In genomic region chr14:60885361-60885950, GRCm38 (mm10) we compare ENCODE assay signal across 25 mouse cellular contexts.
A peak's percentile ranks its signal among the peaks of the same experiment; 100 is the strongest.
DNase-seq lines count a peak whose midpoint lies in the region; ATAC-seq and TF ChIP-seq lines count a peak whose summit lies in the region.
"Had no signal": no experiment of that assay in that cellular context is flagged by ENCODE, and none has a peak within 500 bp of the region (broad histone marks: within the 10 kb centered on the region; RNA-seq: fewer than 3 reads in every experiment).

No protein-coding gene starts in this region.

- H3K4me3 ChIP-seq in neural tube, embryonic 15.5 days (replicated peaks) = no peak overlapping the region
- no peak overlapping the region for H3K4me3 ChIP-seq in lung, postnatal 0 days (ENCODE audit: low read depth, low read length)
- H3K4me3 ChIP-seq: forebrain, embryonic 13.5 days; hindbrain, embryonic 15.5 days; intestine, embryonic 15.5 days; liver, embryonic 13.5 days; megakaryocyte, embryonic 14.5 days; myocyte had no signal

- H3K9me3 ChIP-seq in neural tube, embryonic 15.5 days (replicated peaks) = no peaks in the 10 kb centered on the region
- no peaks in the 10 kb centered on the region for H3K9me3 ChIP-seq in lung, postnatal 0 days (ENCODE audit: low read length)
- H3K9me3 ChIP-seq: hindbrain, embryonic 15.5 days; intestine, embryonic 15.5 days; liver, embryonic 13.5 days had no signal

- H3K4me2 ChIP-seq in neural tube, embryonic 15.5 days = no peak overlapping the region
- no peak overlapping the region for H3K4me2 ChIP-seq in lung, postnatal 0 days (replicated peaks; ENCODE audit: low read depth, low read length)
- H3K4me2 ChIP-seq: forebrain, embryonic 13.5 days; heart, embryonic 11.5 days; hindbrain, embryonic 15.5 days; intestine, embryonic 15.5 days; liver, embryonic 13.5 days had no signal

- H3K27me3 ChIP-seq in neural tube, embryonic 15.5 days (replicated peaks) = no peaks in the 10 kb centered on the region
- H3K27me3 ChIP-seq in lung, postnatal 0 days (replicated peaks; ENCODE audit: insufficient read depth, low read length) = no peaks in the 10 kb centered on the region
- H3K27me3 ChIP-seq: CH12.LX; forebrain, embryonic 13.5 days; hindbrain, embryonic 15.5 days; intestine, embryonic 15.5 days; liver, embryonic 13.5 days; megakaryocyte, embryonic 14.5 days had no signal

- no peak for DNase-seq in cerebellum, postnatal 4 days (ENCODE audit: low spot score in 2 of 2)
- DNase-seq in neural tube, embryonic 10.5 days (ENCODE audit: extremely low spot score, low spot score) = peak; percentile 21
- peak; percentile 69 for DNase-seq in cerebellum, adult 9-10 months
- peak; percentile 37 for DNase-seq in mesoderm, embryonic 11.5 days (ENCODE audit: low read depth, low spot score)
- no peak for DNase-seq in lung, postnatal 0 days (ENCODE audit: low spot score)
- no peak for DNase-seq in frontal cortex, postnatal 36 days (ENCODE audit: low spot score in 2 of 2)
- DNase-seq: adrenal gland, postnatal 14 days; B cell, adult 2 months; kidney, postnatal 36 days; liver, embryonic 13.5 days; lung, adult 2 months; lung, postnatal 36 days; midbrain, embryonic 14.5 days; thymus, adult 18-20 months; thymus, postnatal 4 days had no signal

- no peak overlapping the region for H3K9ac ChIP-seq in neural tube, embryonic 15.5 days (replicated peaks)
- no peak overlapping the region for H3K9ac ChIP-seq in lung, postnatal 0 days (replicated peaks; ENCODE audit: low read depth)
- H3K9ac ChIP-seq: forebrain, embryonic 13.5 days; hindbrain, embryonic 15.5 days; intestine, embryonic 15.5 days; liver, embryonic 13.5 days had no signal

- peaks cover 11% of the 10 kb centered on the region for H3K36me3 ChIP-seq in neural tube, embryonic 15.5 days
- no peaks in the 10 kb centered on the region for H3K36me3 ChIP-seq in lung, postnatal 0 days (ENCODE audit: insufficient read depth, low read length)

- 50% methylated on average over 6 of the region's 6 CpGs for WGBS in neural tube, embryonic 15.5 days
- WGBS in lung, postnatal 0 days = 44% methylated on average over 6 of the region's 6 CpGs

- ATAC-seq in cerebellum, adult (ENCODE audit: insufficient number of reproducible peaks, low FRiP score, low TSS enrichment) = peak; percentile 86
- no peak for ATAC-seq in neural tube, embryonic 15.5 days (ENCODE audit: low FRiP score)
- no peak for ATAC-seq in lung, postnatal 0 days
- ATAC-seq: activated CD4-positive, CD25-positive, alpha-beta regulatory T cell, adult 4 months; forebrain, embryonic 13.5 days; intestine, embryonic 15.5 days had no signal

- TF ChIP-seq CTCF in lung, postnatal 0 days (IDR thresholded peaks at IDR 0.05) = no peak

- no peak overlapping the region for H3K27ac ChIP-seq in neural tube, embryonic 15.5 days (replicated peaks)
- H3K27ac ChIP-seq in lung, postnatal 0 days (ENCODE audit: low read length) = no peak overlapping the region
- H3K27ac ChIP-seq: forebrain, embryonic 13.5 days; hindbrain, embryonic 15.5 days; intestine, embryonic 15.5 days; liver, embryonic 13.5 days had no signal

- TF ChIP-seq EP300 in lung, postnatal 0 days (IDR thresholded peaks at IDR 0.05) = no peak

- H3K4me1 ChIP-seq in neural tube, embryonic 15.5 days = no peaks in the 10 kb centered on the region
- H3K4me1 ChIP-seq in lung, postnatal 0 days (ENCODE audit: insufficient read depth, low read depth, low read length) = no peaks in the 10 kb centered on the region
- H3K4me1 ChIP-seq: forebrain, embryonic 13.5 days; hindbrain, embryonic 15.5 days; intestine, embryonic 15.5 days; liver, embryonic 13.5 days; megakaryocyte, embryonic 14.5 days had no signal

Comparison
In these comparisons a context has a peak if more than half of its experiments do, and no peak if none do; other contexts are left out.
1. DNase-seq: peak in neural tube, embryonic 10.5 days (single experiment), cerebellum, adult 9-10 months (single experiment) and mesoderm, embryonic 11.5 days (single experiment); none in cerebellum, postnatal 4 days (0 of 2), lung, postnatal 0 days (single experiment) and frontal cortex, postnatal 36 days (0 of 2).